Mouse (Mus musculus) neural tube, embryonic 13.5 days (tissue): ENCODE results near the gene Scn1a. TPM values are rescaled to one million over a fixed set of nuclear protein-coding genes. Genes with fewer than 3 reads are reported as not detected.

Source experiments
- ATAC-seq: fragments of 200-750 bp; cut with Nextera tagmentation; 2 replicates; pipeline ENCODE4 v1.8.0; 2017; ENCODE audit warnings: low read depth, mild to moderate bottlenecking, moderate TSS enrichment, moderate library complexity
- H3K27ac ChIP-seq: fragments of 300-500 bp; sonication (generic); replicated peaks from 2 replicates; pipeline ENCODE4 v1.5.1; 2015; ENCODE audit warnings: moderate library complexity, mild to moderate bottlenecking, inconsistent platforms
- H3K27me3 ChIP-seq: fragments of 300-500 bp; sonication (generic); 2 replicates; pipeline ENCODE4 v1.6.1; 2015; ENCODE audit warnings: mild to moderate bottlenecking, inconsistent platforms
- H3K36me3 ChIP-seq: fragments of 300-500 bp; sonication (generic); 2 replicates; pipeline ENCODE4 v1.6.1; 2015; ENCODE audit warnings: mild to moderate bottlenecking, inconsistent platforms
- H3K4me1 ChIP-seq: fragments of 300-500 bp; sonication (generic); replicated peaks from 2 replicates; pipeline ENCODE4 v1.6.1; 2015; ENCODE audit warnings: inconsistent platforms
- H3K4me2 ChIP-seq: fragments of 300-500 bp; sonication (generic); 2 replicates; pipeline ENCODE4 v1.6.1; 2015; ENCODE audit warnings: inconsistent platforms, mild to moderate bottlenecking, moderate library complexity
- H3K4me3 ChIP-seq: fragments of 300-500 bp; sonication (generic); 2 replicates; pipeline ENCODE4 v1.5.1; 2015; ENCODE audit warnings: mild to moderate bottlenecking, inconsistent platforms
- H3K9ac ChIP-seq: fragments of 300-500 bp; sonication (generic); 2 replicates; pipeline ENCODE4 v1.6.1; 2015; ENCODE audit warnings: moderate library complexity, mild to moderate bottlenecking, inconsistent platforms
- H3K9me3 ChIP-seq: fragments of 300-500 bp; sonication (generic); 2 replicates; pipeline ENCODE4 v1.6.1; 2016; ENCODE audit warnings: inconsistent platforms
- WGBS: fragments of 180-500 bp; shearing (Covaris S2); methylation state at CpG from one replicate; pipeline ENCODE4 v1.1.7; 2015; 5-methylcytosine and 5-hydroxymethylcytosine counted together
- polyA plus RNA-seq: library from polyadenylated mRNA; unstranded; fragments of >200 nt; fragmentation: Nextera tagmentation; extraction: Ambion mirVana; gene quantifications from 2 replicates; pipeline ENCODE4 v1.2.1, GENCODE M21; 2015

Gene Scn1a
- polyA plus RNA-seq, 1 experiment from 2014 or later, result 13.1 TPM

GRCm38 (mm10) chr2:66238886-66239285 lies 201.8 kb downstream of the Scn1a start:
- Histone ChIP-seq H3K27ac (no peak overlapping the region), H3K4me2 (no peak overlapping the region), H3K9ac (no peak overlapping the region), H3K4me3 (no peak overlapping the region), H3K36me3 (peaks cover 54% of the 10 kb centered on the region), H3K9me3 (no peaks in the 10 kb centered on the region), H3K27me3 (no peaks in the 10 kb centered on the region), H3K4me1 (no peaks in the 10 kb centered on the region)
- no peak for ATAC-seq
- WGBS, result 89% methylated on average over 5 of the region's 5 CpGs

GRCm38 (mm10) chr2:66220954-66221353 lies 219.7 kb downstream of the Scn1a start:
- Histone ChIP-seq H3K9me3 (no peaks in the 10 kb centered on the region), H3K4me1 (no peaks in the 10 kb centered on the region), H3K4me2 (no peak overlapping the region), H3K27ac (no peak overlapping the region), H3K36me3 (peaks cover 43% of the 10 kb centered on the region), H3K27me3 (no peaks in the 10 kb centered on the region), H3K9ac (no peak overlapping the region), H3K4me3 (no peak overlapping the region)
- no peak for ATAC-seq
- WGBS, result 82% methylated on average over 7 of the region's 7 CpGs

Other genes with a start within 250 kb of the Scn1a start
- gene Ttc21b, start 184.2 kb downstream of the Scn1a start, polyA plus RNA-seq, result 11.2 and 11.7 TPM in 2 replicates
- 30.7 and 38.1 TPM in 2 replicates for gene Scn9a, start 194.1 kb upstream of the Scn1a start, polyA plus RNA-seq